Mouse (Mus musculus) liver, embryonic 12.5 days (tissue): ENCODE data around the gene Cpsf6. TPM values are rescaled to one million over a fixed set of nuclear protein-coding genes. Genes with fewer than 3 reads are reported as not detected.
A peak's percentile ranks its signal among the peaks of the same experiment; 100 is the strongest.
"Not testable (repeated sequence)": the region's sequence is repeated elsewhere in the genome, so short reads cannot be mapped to it uniquely, and the experiment has no call there.

Source experiments
- ATAC-seq: fragments of 200-750 bp; cut with Nextera tagmentation; 2 replicates; pipeline ENCODE4 v1.8.0; 2017; ENCODE audit warnings: moderate number of reproducible peaks, mild to moderate bottlenecking, moderate library complexity
- H3K27ac ChIP-seq: fragments of 300-500 bp; sonication (generic); 2 replicates; pipeline ENCODE4 v1.5.1; 2016; ENCODE audit warnings: mild to moderate bottlenecking
- H3K27me3 ChIP-seq: fragments of 300-500 bp; sonication (generic); replicated peaks from 2 replicates; pipeline ENCODE4 v1.6.1; 2016; ENCODE audit warnings: mild to moderate bottlenecking, moderate library complexity
- H3K36me3 ChIP-seq: fragments of 300-500 bp; sonication (generic); 2 replicates; pipeline ENCODE4 v1.6.1; 2016; ENCODE audit warnings: mild to moderate bottlenecking, moderate library complexity
- H3K4me1 ChIP-seq: fragments of 300-500 bp; sonication (generic); 2 replicates; pipeline ENCODE4 v1.6.1; 2016
- H3K4me2 ChIP-seq: fragments of 300-500 bp; sonication (generic); 2 replicates; pipeline ENCODE4 v1.6.1; 2016; ENCODE audit warnings: mild to moderate bottlenecking, moderate library complexity
- H3K4me3 ChIP-seq: fragments of 300-500 bp; sonication (generic); 2 replicates; pipeline ENCODE4 v1.5.1; 2016; ENCODE audit warnings: mild to moderate bottlenecking, moderate library complexity
- H3K9ac ChIP-seq: fragments of 300-500 bp; sonication (generic); 2 replicates; pipeline ENCODE4 v1.6.1; 2016; ENCODE audit warnings: mild to moderate bottlenecking, moderate library complexity
- H3K9me3 ChIP-seq: fragments of 300-500 bp; sonication (generic); replicated peaks from 2 replicates; pipeline ENCODE4 v1.6.1; 2016; ENCODE audit warnings: mild to moderate bottlenecking, moderate library complexity
- WGBS: fragments of 180-500 bp; shearing (Covaris S2); methylation state at CpG from one replicate; pipeline ENCODE4 v1.1.7; 2016; ENCODE audit not compliant: insufficient replicate concordance; 5-methylcytosine and 5-hydroxymethylcytosine counted together
- polyA plus RNA-seq: library from polyadenylated mRNA; unstranded; fragments of >200 nt; fragmentation: Nextera tagmentation; extraction: Ambion mirVana; gene quantifications from 2 replicates; pipeline ENCODE4 v1.2.1, GENCODE M21; 2016

Cpsf6 gene
- polyA plus RNA-seq, 1 experiment from 2014 or later = 92.5 TPM

GRCm38 (mm10) chr10:117393891-117394395 lies 14.1 kb upstream of the Cpsf6 start:
- Histone ChIP-seq H3K9ac (peak overlapping the region; percentile 58), H3K4me3 (peak overlapping the region; percentile 56), H3K4me2 (peak overlapping the region; percentile 80), H3K36me3 (no peaks in the 10 kb centered on the region), H3K27ac (no peak overlapping the region), H3K27me3 (peaks cover 10% of the 10 kb centered on the region), H3K9me3 (no peaks in the 10 kb centered on the region), H3K4me1 (peaks cover 18% of the 10 kb centered on the region)
- 38% methylated on average over 11 of the region's 11 CpGs for WGBS
- ATAC-seq = no peak

- ATAC-seq = peak; percentile 47
- WGBS = 2% methylated on average over 24 of the region's 27 CpGs
Observed at GRCm38 (mm10) chr10:117393196-117393890, 13.5 kb upstream of the Cpsf6 start.

GRCm38 (mm10) chr10:117392832-117393195 lies 13.0 kb upstream of the Cpsf6 start:
- 8% methylated on average over 6 of the region's 6 CpGs for WGBS
- Histone ChIP-seq H3K9me3 (no peaks in the 10 kb centered on the region), H3K4me1 (peaks cover 18% of the 10 kb centered on the region), H3K9ac (peak overlapping the region; percentile 58), H3K36me3 (no peaks in the 10 kb centered on the region), H3K27me3 (peaks cover 10% of the 10 kb centered on the region), H3K27ac (no peak overlapping the region), H3K4me3 (peak overlapping the region; percentile 56), H3K4me2 (peak overlapping the region; percentile 80)
- ATAC-seq = 0 out of 2 replicates have a peak, but pooled peaks have one; percentile 16

More at GRCm38 (mm10) chr10:117393196-117393890, 13.5 kb upstream of the Cpsf6 start:
- Histone ChIP-seq H3K9me3 (no peaks in the 10 kb centered on the region), H3K4me1 (peaks cover 18% of the 10 kb centered on the region), H3K4me2 (peak overlapping the region; percentile 80), H3K27me3 (peaks cover 10% of the 10 kb centered on the region), H3K4me3 (peak overlapping the region; percentile 56), H3K36me3 (no peaks in the 10 kb centered on the region), H3K27ac (no peak overlapping the region), H3K9ac (peak overlapping the region; percentile 58)

- H3K4me2 ChIP-seq, H3K9me3 ChIP-seq, H3K27ac ChIP-seq, H3K36me3 ChIP-seq, ATAC-seq, H3K9ac ChIP-seq, H3K4me3 ChIP-seq: not testable (repeated sequence)
- WGBS = 71% methylated on average over 1 of the region's 1 CpGs
- Histone ChIP-seq H3K27me3 (peaks cover 10% of the 10 kb centered on the region), H3K4me1 (peaks cover 18% of the 10 kb centered on the region)
Observed at GRCm38 (mm10) chr10:117392397-117392796, 12.6 kb upstream of the Cpsf6 start.

- no peak for ATAC-seq
- peaks cover 10% of the 10 kb centered on the region for H3K27me3 ChIP-seq
- 70% methylated on average over 2 of the region's 2 CpGs for WGBS
Observed at GRCm38 (mm10) chr10:117391801-117392200, 12.0 kb upstream of the Cpsf6 start.

GRCm38 (mm10) chr10:117391057-117391456 lies 11.2 kb upstream of the Cpsf6 start:
- no peak for ATAC-seq
- Histone ChIP-seq H3K4me2 (no peak overlapping the region), H3K27me3 (peaks cover 10% of the 10 kb centered on the region), H3K9me3 (no peaks in the 10 kb centered on the region), H3K27ac (no peak overlapping the region), H3K4me3 (no peak overlapping the region), H3K4me1 (peaks cover 12% of the 10 kb centered on the region), H3K9ac (no peak overlapping the region), H3K36me3 (no peaks in the 10 kb centered on the region)
- 32% methylated on average over 5 of the region's 5 CpGs for WGBS

More at GRCm38 (mm10) chr10:117391801-117392200, 12.0 kb upstream of the Cpsf6 start:
- no peak overlapping the region for H3K4me2 ChIP-seq
- peaks cover 16% of the 10 kb centered on the region for H3K4me1 ChIP-seq
- no peak overlapping the region for H3K9ac ChIP-seq
- no peaks in the 10 kb centered on the region for H3K9me3 ChIP-seq
- no peaks in the 10 kb centered on the region for H3K36me3 ChIP-seq
- no peak overlapping the region for H3K4me3 ChIP-seq
- no peak overlapping the region for H3K27ac ChIP-seq

GRCm38 (mm10) chr10:117389904-117390875 lies 10.4 kb upstream of the Cpsf6 start:
- Histone ChIP-seq H3K4me3 (no peak overlapping the region), H3K4me2 (peak overlapping the region; percentile 29; the same call in 1 of the 2 replicates)

GRCm38 (mm10) chr10:117389371-117389740 lies 9.5 kb upstream of the Cpsf6 start:
- Histone ChIP-seq H3K4me2 (no peak overlapping the region), H3K27ac (no peak overlapping the region), H3K27me3 (peaks cover 11% of the 10 kb centered on the region), H3K9ac (no peak overlapping the region), H3K36me3 (no peaks in the 10 kb centered on the region), H3K9me3 (no peaks in the 10 kb centered on the region), H3K4me3 (no peak overlapping the region), H3K4me1 (peaks cover 12% of the 10 kb centered on the region)
- no peak for ATAC-seq
- 57% methylated on average over 1 of the region's 1 CpGs for WGBS

More at GRCm38 (mm10) chr10:117389904-117390875, 10.4 kb upstream of the Cpsf6 start:
- Histone ChIP-seq H3K27ac (0 out of 2 replicates have a peak overlapping the region, but pooled peaks have one; percentile 1), H3K36me3 (no peaks in the 10 kb centered on the region), H3K9ac (no peak overlapping the region), H3K9me3 (no peaks in the 10 kb centered on the region), H3K27me3 (peaks cover 10% of the 10 kb centered on the region), H3K4me1 (peaks cover 12% of the 10 kb centered on the region)
- 55% methylated on average over 31 of the region's 31 CpGs for WGBS
- ATAC-seq = peak; percentile 50

- peaks cover 13% of the 10 kb centered on the region for H3K27me3 ChIP-seq
- H3K4me3 ChIP-seq = no peak overlapping the region
- ATAC-seq = no peak
- WGBS = 72% methylated on average over 2 of the region's 2 CpGs
- no peak overlapping the region for H3K27ac ChIP-seq
- no peak overlapping the region for H3K4me2 ChIP-seq
- H3K9ac ChIP-seq = no peak overlapping the region
- H3K36me3 ChIP-seq = no peaks in the 10 kb centered on the region
- peaks cover 10% of the 10 kb centered on the region for H3K4me1 ChIP-seq
- no peaks in the 10 kb centered on the region for H3K9me3 ChIP-seq
Observed at GRCm38 (mm10) chr10:117388637-117389370, 9.0 kb upstream of the Cpsf6 start.

GRCm38 (mm10) chr10:117387961-117388636 lies 8.3 kb upstream of the Cpsf6 start:
- H3K4me2 ChIP-seq, H3K4me1 ChIP-seq, H3K27ac ChIP-seq, H3K4me3 ChIP-seq, H3K9ac ChIP-seq, H3K9me3 ChIP-seq, H3K36me3 ChIP-seq, ATAC-seq: not testable (repeated sequence)
- H3K27me3 ChIP-seq = peaks cover 13% of the 10 kb centered on the region
- 47% methylated on average over 3 of the region's 3 CpGs for WGBS

- ATAC-seq = no peak
- 72% methylated on average over 6 of the region's 6 CpGs for WGBS
- H3K27me3 ChIP-seq = peaks cover 13% of the 10 kb centered on the region
- no peaks in the 10 kb centered on the region for H3K36me3 ChIP-seq
- H3K4me2 ChIP-seq = no peak overlapping the region
- no peaks in the 10 kb centered on the region for H3K4me1 ChIP-seq
- H3K4me3 ChIP-seq = no peak overlapping the region
- H3K9me3 ChIP-seq = no peaks in the 10 kb centered on the region
- no peak overlapping the region for H3K27ac ChIP-seq
- H3K9ac ChIP-seq = no peak overlapping the region
Observed at GRCm38 (mm10) chr10:117386981-117387380, 7.2 kb upstream of the Cpsf6 start.
